Mouse (Mus musculus): ENCODE results near the gene Grhl1.
"Not testable (repeated sequence)": the region's sequence is repeated elsewhere in the genome, so short reads cannot be mapped to it uniquely, and the experiment has no call there.

The Grhl1 gene

GRCm38 (mm10) chr12:24571523-24572392 lies at the start of gene Grhl1:
Grhl1 (plus strand) TSS chr12:24572283.
- no peak for DNase-seq (ENCODE audit: extremely low read depth, low read depth, low spot score)

- not testable (repeated sequence) for DNase-seq (ENCODE audit: extremely low read depth, low read depth, low spot score)
Observed at GRCm38 (mm10) chr12:24525065-24525464, 47.0 kb upstream of the Grhl1 start.

GRCm38 (mm10) chr12:24536390-24536789 lies 35.7 kb upstream of the Grhl1 start:
- DNase-seq (ENCODE audit: extremely low read depth, low read depth, low spot score), result peak; percentile 86

GRCm38 (mm10) chr12:24537201-24537600 lies 34.9 kb upstream of the Grhl1 start:
- DNase-seq (ENCODE audit: extremely low read depth, low read depth, low spot score), result peak; percentile 93

- DNase-seq (ENCODE audit: extremely low read depth, low read depth, low spot score), result peak; percentile 72
Observed at GRCm38 (mm10) chr12:24537965-24538364, 34.1 kb upstream of the Grhl1 start.

GRCm38 (mm10) chr12:24541426-24542154 lies 30.5 kb upstream of the Grhl1 start:
- DNase-seq (ENCODE audit: extremely low read depth, low read depth, low spot score), result no peak

- no peak for DNase-seq (ENCODE audit: extremely low read depth, low read depth, low spot score)
Observed at GRCm38 (mm10) chr12:24547686-24548085, 24.4 kb upstream of the Grhl1 start.

- no peak for DNase-seq (ENCODE audit: extremely low read depth, low read depth, low spot score)
Observed at GRCm38 (mm10) chr12:24548885-24549284, 23.2 kb upstream of the Grhl1 start.

- no peak for DNase-seq (ENCODE audit: extremely low read depth, low read depth, low spot score)
Observed at GRCm38 (mm10) chr12:24552531-24552930, 19.6 kb upstream of the Grhl1 start.

- DNase-seq (ENCODE audit: extremely low read depth, low read depth, low spot score), result no peak
Observed at GRCm38 (mm10) chr12:24555976-24556375, 16.1 kb upstream of the Grhl1 start.

- DNase-seq (ENCODE audit: extremely low read depth, low read depth, low spot score), result no peak
Observed at GRCm38 (mm10) chr12:24563395-24563960, 8.6 kb upstream of the Grhl1 start.

- no peak for DNase-seq (ENCODE audit: extremely low read depth, low read depth, low spot score)
Observed at GRCm38 (mm10) chr12:24565311-24565710, 6.8 kb upstream of the Grhl1 start.

GRCm38 (mm10) chr12:24567606-24568005 lies 4.5 kb upstream of the Grhl1 start:
- no peak for DNase-seq (ENCODE audit: extremely low read depth, low read depth, low spot score)

- DNase-seq (ENCODE audit: extremely low read depth, low read depth, low spot score), result no peak
Observed at GRCm38 (mm10) chr12:24572421-24573274, 565 bp downstream of the Grhl1 start.

GRCm38 (mm10) chr12:24573275-24573580 lies 1.1 kb downstream of the Grhl1 start:
- no peak for DNase-seq (ENCODE audit: extremely low read depth, low read depth, low spot score)

GRCm38 (mm10) chr12:24574870-24575269 lies 2.8 kb downstream of the Grhl1 start:
- DNase-seq (ENCODE audit: extremely low read depth, low read depth, low spot score), result no peak

- DNase-seq (ENCODE audit: extremely low read depth, low read depth, low spot score), result no peak
Observed at GRCm38 (mm10) chr12:24580452-24580851, 8.4 kb downstream of the Grhl1 start.

GRCm38 (mm10) chr12:24580996-24581683 lies 9.1 kb downstream of the Grhl1 start:
- DNase-seq (ENCODE audit: extremely low read depth, low read depth, low spot score), result no peak

GRCm38 (mm10) chr12:24583653-24584052 lies 11.6 kb downstream of the Grhl1 start:
- no peak for DNase-seq (ENCODE audit: extremely low read depth, low read depth, low spot score)

GRCm38 (mm10) chr12:24584835-24585234 lies 12.8 kb downstream of the Grhl1 start:
- DNase-seq (ENCODE audit: extremely low read depth, low read depth, low spot score), result no peak
